Mouse (Mus musculus): Measurements from ENCODE around the gene Por. TPM values are rescaled to one million over a fixed set of nuclear protein-coding genes. Genes with fewer than 3 reads are reported as not detected.

Gene Por
- total RNA-seq (2021) = 10 to 100 TPM; 18.7 to 19.4 TPM
- long read RNA-seq, experiment 1, transcript Por-201 (16 exons, 2,636 nt) = major isoform, 11 of 16 reads
- long read RNA-seq, experiment 1, partial matches to known transcripts = 3 of 16 reads
- long read RNA-seq, experiment 1, other reads (novel, unspliced or antisense) = 2 of 16 reads
- long read RNA-seq, experiment 2, transcript Por-201 (16 exons, 2,636 nt) = major isoform, 15 of 27 reads
- long read RNA-seq, experiment 2, partial matches to known transcripts = 8 of 27 reads
- long read RNA-seq, experiment 2, other reads (novel, unspliced or antisense) = 3 of 27 reads

- intact Hi-C loops (cut with DNase I; ENCODE audit: low total_unique reads) = no loop called here
- DNase-seq = no peak
Measured at GRCm38 (mm10) chr5:135669741-135670275, at the start of gene Por. Por (plus strand) TSS chr5:135670033.

GRCm38 (mm10) chr5:135620526-135620925 lies 49.3 kb upstream of the Por start:
- intact Hi-C loops (cut with DNase I; ENCODE audit: low total_unique reads) = no loop called here
- no peak for DNase-seq

DNA sequence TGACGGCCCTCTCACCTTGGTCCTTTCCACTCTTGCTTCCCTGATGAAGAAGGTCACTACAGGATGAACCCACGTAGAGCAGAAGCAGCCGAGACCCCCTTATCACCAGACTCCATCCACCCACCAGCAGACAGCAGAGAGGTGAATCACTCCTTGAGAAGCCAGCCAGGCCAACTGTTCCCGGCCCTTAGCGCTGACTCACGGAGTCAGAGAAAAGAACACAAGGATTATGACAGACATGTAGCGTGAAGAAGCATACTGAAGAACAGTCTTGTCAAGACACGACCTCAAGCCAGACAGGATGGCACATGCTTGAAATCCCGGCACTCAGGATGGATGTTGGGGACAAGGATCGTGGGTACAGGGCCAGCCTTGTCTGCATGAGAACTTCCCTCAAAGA lies 48.1 kb upstream of the Por start:
- intact Hi-C loops (cut with DNase I; ENCODE audit: low total_unique reads) = no loop called here
- no peak for DNase-seq

DNA sequence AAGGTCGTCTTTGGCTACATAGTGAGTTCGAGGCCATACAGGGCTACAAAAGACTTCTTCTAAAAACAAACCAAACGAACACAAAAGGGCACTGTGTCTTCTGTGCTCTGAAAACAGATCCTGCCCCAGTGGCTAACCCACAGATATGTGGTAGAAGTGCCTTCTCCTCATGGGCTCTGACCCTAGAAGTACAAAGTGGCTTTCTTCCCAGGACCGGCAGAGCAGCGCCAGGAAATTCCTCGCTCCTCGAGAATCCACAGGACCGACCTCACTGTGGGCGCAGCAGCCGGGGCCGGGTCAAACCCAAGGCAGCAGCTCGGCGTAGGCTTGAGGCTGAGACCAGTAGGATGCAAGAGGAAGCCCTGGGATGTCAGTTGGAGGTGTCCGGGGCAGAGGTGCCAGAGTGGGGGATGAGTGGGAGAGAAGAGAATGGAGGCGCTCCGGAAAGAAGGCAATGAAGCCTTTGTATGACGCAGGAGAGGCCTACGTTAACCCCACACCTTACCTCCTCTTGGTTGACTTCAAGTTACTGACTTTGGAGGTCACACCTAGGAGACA lies 46.7 kb upstream of the Por start:
- intact Hi-C loops (cut with DNase I; ENCODE audit: low total_unique reads) = no loop called here
- no peak for DNase-seq

DNA sequence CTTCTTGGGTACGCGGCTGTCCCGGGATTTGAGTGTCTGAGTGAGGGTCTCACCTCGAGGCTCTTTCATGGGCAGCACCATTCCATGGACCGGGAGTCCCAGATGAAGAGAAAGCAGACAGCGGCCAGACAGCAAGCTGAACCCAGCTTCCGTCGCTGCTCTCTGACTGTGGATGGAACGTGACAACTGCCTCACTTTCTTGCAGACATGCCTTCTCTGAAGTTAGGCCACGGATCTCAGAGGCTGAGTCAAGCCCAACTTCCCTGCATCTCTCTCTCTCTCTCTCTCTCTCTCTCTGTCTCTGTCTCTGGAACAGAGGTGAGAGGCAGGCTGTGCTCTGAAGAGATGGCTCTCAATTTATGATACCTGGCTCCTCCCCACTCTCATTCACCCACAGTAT lies 40.9 kb upstream of the Por start:
- intact Hi-C loops (cut with DNase I; ENCODE audit: low total_unique reads) = no loop called here
- no peak for DNase-seq

DNA sequence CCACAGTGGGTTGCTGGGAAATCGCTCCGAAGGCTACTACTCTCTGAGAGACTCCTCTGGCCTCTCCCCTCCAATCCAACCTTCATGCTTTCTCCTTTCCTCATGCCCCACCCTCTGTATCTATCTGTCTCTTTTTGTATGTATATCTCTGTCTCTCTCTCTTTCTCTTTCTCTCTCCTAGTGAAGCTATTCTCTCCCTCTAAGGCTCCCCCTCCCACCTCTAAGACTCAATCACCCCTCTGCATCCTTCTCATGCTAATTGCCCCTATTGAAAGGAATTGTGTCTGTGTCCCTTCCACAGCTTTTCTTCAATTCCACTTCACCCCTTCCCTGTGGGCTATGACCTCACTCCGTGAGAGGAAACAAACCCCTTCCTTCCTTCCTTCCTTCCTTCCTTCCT lies 40.4 kb upstream of the Por start:
- intact Hi-C loops (cut with DNase I; ENCODE audit: low total_unique reads) = no loop called here
- no peak for DNase-seq

DNA sequence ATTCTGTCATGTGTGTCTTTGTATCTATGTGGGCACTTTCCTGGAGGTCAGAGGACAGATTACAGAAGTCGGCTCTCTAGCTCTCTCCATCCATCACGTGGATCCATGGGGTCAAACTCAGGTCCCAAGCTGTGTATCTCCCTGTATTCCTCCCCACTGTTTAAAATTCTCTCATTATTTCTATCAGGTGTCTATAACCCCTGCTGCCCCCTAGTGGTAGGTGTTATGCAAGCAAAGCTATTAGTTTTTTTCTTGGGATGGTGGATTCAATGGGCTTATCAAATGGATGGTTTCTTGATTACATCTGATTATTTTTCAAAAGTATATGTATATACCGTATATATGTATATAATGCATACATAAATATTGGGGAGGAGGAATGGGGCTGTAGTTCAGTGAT lies 39.2 kb upstream of the Por start:
- peak; percentile 50 for DNase-seq
- intact Hi-C loops (cut with DNase I; ENCODE audit: low total_unique reads) = loop anchor here (10.0 kb wide), 1 partner anchor 54 kb away; no protein-coding TSS in a partner anchor

- intact Hi-C loops (cut with DNase I; ENCODE audit: low total_unique reads) = loop anchor here (10.0 kb wide), 1 partner anchor 53 kb away; no protein-coding TSS in a partner anchor
Measured at GRCm38 (mm10) chr5:135632117-135632796, 37.6 kb upstream of the Por start, which contains the start of gene Rhbdd2. Rhbdd2 (plus strand) TSS chr5:135632618.

GRCm38 (mm10) chr5:135632797-135633144 lies 37.1 kb upstream of the Por start:
- intact Hi-C loops (cut with DNase I; ENCODE audit: low total_unique reads) = loop anchor here (10.0 kb wide), 1 partner anchor 52 kb away; no protein-coding TSS in a partner anchor
- DNase-seq = no peak

More at GRCm38 (mm10) chr5:135632117-135632796, 37.6 kb upstream of the Por start, which contains the start of gene Rhbdd2:
- peak; percentile 98 for DNase-seq

DNA sequence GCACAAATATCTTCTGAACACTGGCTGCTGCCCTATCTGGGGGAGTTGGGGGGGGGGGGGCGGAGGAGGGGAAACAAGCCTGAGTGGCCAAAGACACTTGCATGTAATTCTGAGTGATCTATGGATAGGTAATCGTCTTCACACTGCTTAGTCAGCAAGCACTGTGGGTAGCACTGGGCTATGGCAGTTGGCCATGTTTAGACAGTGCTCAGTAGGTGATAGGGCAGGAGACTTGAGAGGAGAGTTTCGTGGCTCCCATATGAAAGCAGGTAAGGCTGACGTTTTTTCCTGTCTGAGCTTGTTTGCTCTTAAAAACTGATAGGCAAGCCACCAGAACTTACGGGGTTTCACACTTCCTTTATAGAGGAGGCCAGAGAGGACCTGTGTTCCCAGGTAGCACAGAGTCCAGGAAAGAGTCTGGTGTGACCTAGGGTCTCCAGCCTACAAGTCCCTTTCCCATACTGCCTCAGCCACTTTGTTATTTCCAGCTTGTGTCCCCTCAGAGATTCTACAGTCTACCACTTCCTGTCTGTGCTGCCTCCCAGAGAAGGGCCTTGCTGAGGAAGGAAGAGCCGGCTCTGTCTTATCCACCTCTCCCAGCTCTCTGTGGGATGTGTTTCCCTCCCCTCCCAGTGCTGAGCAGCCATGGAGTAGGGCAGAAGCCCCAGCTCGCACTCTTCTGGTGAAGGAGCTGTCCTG lies 29.9 kb upstream of the Por start:
- DNase-seq = no peak
- intact Hi-C loops (cut with DNase I; ENCODE audit: low total_unique reads) = loop anchor here (10.0 kb wide), 1 partner anchor 45 kb away; no protein-coding TSS in a partner anchor

DNA sequence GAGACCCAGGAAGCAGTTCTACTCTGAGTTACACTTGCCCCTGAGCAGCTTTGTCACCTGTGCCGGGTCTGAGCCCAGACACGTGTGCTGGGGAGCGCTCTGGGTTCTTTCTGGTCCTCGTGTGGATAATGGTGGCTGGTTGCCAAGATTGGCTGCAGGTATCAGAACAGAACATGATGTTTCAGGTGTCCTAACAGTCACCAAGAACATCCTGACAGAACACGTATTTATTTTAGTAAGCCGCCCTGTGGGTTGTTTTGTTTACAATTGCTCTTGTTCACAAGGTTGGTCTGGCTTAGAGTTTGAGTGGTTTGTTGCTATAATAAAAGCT lies 29.4 kb upstream of the Por start:
- intact Hi-C loops (cut with DNase I; ENCODE audit: low total_unique reads) = no loop called here

DNA sequence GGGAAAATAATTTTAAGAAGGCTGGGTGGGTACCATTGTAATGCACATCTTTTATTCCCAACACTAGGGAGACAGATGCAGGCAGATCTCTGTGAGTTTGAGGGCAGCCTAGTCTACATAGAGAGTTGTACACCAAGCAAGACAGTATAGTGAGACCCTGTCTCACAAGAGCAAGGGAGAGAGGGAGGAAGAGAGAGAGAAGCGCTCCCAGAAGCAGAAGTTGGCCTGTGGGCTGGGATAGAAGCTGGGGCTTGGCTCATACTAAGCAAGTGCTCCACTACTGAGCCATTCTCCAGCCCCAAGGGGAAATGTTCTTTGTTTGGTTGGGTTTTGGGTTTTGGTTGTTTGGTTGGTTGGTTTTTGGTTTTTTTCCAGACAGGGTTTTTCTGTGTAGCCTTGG lies 28.8 kb upstream of the Por start:
- no peak for DNase-seq
- intact Hi-C loops (cut with DNase I; ENCODE audit: low total_unique reads) = no loop called here

More for the DNA sequence above, 29.4 kb upstream of the Por start:
- DNase-seq = no peak

DNA sequence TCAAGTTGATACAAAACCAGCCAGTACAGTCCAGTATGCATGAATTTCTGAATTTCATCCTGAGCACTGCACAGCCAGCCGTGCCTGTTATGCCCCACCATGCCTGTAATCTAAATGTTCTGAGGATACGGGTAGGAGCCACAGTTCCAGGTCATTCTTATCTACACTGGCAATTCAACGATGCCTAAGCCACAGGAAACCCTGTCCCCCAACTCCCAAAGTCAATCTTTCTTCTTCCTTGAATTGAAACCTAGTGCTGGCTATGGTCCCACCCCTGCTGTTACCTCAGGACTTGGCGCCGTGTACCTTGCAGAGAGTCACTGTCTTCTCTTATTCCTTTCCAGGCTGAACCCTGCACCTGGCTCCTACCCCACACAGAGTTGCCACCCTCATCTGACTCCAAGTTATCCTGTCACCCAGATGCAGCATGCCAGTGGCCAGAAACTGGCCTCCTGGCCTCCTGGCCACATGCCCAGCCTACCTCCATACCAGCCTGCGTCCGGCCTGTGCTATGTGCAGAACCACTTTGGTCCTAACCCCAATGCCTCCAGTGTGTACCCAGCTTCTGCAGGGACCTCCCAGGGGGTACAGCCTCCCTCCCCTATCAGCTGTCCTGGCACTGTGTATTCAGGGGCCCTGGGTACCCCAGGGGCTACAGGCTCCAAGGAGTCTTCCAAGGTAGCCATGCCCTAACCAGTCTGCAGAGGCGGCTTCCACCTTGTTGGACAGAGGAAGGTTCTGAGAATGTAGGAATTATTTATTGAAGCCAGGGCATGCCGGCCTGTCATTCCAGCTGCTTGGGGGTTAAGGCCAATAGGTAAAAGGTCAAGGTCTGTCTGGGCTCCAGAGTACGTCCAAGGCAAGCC lies 26.9 kb upstream of the Por start:
- intact Hi-C loops (cut with DNase I; ENCODE audit: low total_unique reads) = no loop called here
- DNase-seq = no peak

DNA sequence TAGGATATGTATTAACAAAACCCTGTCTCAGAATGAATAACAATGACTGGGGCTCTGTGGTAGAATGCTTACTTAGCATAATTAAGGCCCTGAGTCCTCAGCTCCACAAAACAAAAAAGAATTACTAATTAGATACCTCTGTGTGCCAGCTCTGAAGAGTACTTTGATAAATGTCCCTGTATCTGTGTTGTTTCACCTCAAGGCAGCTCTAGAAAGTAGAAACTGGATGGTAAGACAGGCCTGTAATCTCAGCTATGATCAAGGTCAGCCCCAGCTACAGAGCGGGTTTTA lies 26.3 kb upstream of the Por start:
- DNase-seq = no peak
- intact Hi-C loops (cut with DNase I; ENCODE audit: low total_unique reads) = no loop called here

DNA sequence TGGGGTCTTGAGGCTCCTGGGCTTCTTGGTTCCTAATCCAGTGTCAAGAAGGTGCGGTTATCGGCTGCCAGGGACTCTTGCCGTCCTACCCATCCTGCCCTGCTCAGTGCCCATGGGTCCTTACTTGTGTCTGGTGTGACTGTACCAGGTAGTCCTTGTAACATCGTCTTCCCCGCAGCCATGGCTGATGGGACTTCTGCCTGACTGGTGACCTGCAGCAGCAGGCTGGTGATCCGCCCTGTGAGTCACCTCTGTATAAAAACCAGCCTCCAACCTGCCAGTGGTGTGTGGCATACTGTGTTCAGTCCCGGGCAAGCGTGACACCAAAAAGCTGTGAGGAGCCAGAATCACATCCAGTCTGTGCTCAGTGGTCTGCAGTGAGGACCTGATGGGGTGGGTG lies 26.0 kb upstream of the Por start:
- intact Hi-C loops (cut with DNase I; ENCODE audit: low total_unique reads) = no loop called here
- no peak for DNase-seq

DNA sequence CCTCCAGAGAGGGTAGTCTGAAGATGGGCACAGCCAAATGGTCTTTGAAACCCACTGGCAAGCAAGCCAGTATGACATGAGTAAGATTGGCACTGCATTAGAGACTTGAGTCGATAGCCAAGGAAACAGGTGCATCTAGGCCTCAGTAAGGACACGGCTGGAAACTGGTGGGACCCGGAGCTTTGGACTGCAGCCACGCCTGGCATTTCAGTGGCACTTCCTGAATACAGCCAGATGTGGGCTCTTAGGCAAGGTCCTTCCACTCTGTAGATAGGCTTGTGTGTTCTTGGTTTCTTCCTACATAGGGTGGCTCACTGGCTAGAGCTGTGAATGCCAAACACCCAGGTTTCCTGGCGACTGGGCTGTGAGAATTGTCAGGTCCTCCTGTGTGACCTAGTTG lies 24.5 kb upstream of the Por start:
- DNase-seq = no peak
- intact Hi-C loops (cut with DNase I; ENCODE audit: low total_unique reads) = no loop called here

DNA sequence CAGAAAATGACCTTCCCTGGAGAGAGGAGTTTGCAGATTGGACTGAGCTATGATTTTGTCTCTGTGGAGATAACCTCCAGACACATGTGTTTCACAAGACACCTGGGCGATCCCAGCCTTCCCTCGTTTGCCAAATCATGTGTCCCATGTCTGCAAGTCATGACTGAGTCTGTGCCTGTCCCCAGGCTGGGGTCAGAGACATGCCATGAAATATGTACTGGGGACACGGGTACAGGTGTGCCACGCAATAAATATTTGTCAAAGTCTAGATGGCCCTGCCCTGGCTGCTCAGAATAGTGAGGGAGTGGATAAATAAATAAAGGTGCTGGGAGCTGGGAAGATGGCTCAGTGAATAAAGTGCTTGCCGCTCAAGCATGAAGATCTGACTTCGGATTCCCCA lies 23.8 kb upstream of the Por start:
- intact Hi-C loops (cut with DNase I; ENCODE audit: low total_unique reads) = no loop called here
- no peak for DNase-seq

DNA sequence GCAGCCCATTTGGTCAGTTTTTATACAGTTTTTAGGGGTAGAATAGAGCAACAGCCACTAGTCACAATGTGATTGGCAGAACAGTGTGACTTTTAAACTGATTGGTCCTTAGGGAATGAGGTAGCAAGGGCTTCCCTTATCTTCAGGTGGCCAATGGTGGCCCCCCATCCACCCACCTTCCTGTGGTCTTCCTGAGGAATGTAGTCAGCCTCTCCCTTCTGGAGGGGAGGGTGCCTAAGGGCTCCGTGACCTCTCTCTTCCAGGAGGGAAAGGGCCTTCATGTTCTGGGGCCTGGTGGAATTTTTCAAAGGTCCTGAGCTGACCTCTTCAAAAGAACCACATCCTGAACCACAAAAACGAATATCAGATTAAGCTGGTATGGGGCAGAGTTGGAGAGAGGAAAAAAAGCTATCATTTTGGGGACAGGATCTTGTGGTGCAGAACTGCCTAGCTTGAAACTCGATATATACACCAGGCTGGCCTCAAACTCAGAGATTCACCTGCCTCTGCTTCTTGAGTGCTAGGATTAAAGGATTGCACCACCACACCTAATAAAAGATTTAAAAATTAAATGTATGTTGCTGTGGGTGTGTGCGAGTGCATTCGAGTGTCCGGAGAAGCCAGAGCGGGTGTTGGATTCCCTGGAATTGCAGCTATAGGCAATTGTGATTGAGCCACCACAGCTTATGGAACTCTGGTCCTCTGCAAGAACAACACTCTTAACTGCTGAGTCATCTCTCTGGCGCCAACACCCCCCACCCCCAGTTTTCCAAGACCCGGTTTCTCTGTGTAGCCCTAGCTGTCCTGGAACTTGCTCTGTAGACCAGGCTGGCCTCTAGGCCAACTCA lies 21.1 kb upstream of the Por start:
- DNase-seq = no peak
- intact Hi-C loops (cut with DNase I; ENCODE audit: low total_unique reads) = no loop called here

- intact Hi-C loops (cut with DNase I; ENCODE audit: low total_unique reads) = no loop called here
- DNase-seq = no peak
Measured at GRCm38 (mm10) chr5:135649309-135649633, 20.6 kb upstream of the Por start.

All from gastrocnemius, postnatal 14 days (tissue).